Mouse (Mus musculus) olfactory bulb, adult 2 months (tissue): ENCODE data around the gene Kctd15.

Experiments used
- CTCF ChIP-seq: fragments of 200-500 bp; IDR thresholded peaks from 2 replicates; pipeline ENCODE4 v1.5.1; 2012; ENCODE audit warnings: low read depth, mild to moderate bottlenecking, low read length, moderate library complexity; ENCODE audit not compliant: insufficient read depth
- POLR2A ChIP-seq: fragments of 200-500 bp; IDR thresholded peaks from 2 replicates; pipeline ENCODE4 v1.6.1; 2012; ENCODE audit warnings: mild to moderate bottlenecking, low read depth, low read length, moderate library complexity; ENCODE audit not compliant: insufficient read depth

DNA sequence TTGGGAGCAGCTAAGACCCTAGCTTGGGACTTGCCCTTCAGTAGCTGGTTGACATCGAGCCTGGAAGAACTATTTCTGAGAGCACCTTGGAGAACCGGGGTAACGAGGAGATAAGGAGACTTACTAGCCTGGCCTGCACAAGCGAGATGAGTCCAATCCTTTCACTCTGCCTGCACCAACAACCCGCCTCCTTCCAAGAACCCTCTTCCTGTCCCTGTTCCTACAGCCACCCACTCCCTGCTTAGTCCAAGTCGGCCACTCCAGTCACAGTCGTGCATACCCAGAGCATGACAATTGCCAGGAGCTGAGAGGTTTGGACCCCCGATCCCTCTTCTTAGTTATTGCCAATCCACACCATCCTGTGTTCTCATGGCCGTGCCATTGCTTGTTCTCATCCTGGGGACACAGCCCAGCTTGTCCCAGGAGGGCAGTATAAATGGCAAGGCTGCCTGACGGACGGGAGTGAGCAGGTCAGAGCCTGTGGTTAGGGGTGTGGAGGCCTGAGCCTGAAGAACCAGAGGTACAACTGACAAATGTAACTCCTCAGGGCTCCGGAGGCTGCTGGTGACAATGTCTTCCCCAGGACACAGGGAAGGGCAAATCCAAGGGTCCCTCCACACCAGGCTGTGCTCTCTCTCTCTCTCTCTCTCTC, 10.3 kb downstream of the Kctd15 start:
- TF ChIP-seq POLR2A (no peak), CTCF (no peak)
